Mouse (Mus musculus) A20 (cell line): Measurements from ENCODE around the gene Flywch2.

Source experiments
- DNase-seq: peaks from one replicate; pipeline ENCODE4 v3.0.0-alpha.2; 2011; ENCODE audit warnings: low read depth, low spot score

Flywch2 gene

DNA sequence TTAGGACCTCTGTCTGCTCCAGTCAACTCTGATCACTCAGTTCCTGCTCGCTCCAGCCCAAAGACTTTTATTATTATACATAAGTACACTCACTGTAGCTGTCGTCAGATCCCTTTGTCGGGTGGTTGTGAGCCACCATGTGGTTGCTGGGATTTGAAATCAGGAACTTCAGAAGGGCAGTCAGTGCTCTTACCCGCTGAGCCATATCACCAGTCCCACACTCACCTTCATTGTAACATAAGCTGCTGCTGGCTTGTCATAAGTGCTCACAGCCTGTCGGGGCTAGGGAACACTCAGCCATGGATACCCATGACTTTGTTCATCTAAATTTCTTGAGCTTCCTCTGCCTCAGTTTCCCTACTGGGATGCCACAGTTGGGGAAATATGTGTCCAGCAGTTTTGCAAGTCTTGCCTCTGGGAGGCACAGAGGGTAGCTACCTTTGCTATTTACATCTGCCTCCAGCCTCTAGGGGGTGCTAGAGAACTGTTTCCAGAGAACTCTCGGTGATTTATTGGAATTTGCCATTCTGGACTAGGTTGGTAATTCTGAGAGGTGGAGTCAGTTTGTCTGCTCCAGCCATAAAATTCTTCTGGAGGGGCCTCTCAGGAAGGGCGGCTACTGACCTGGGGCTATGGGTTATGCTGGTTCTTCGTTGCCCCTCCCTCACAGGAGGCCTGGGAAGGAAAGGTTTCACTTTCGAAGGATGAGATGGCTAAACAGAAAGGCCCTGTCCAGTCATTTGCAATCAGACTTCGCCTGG lies 37.1 kb downstream of the Flywch2 start:
- DNase-seq = peak; percentile 92

- DNase-seq = peak; percentile 92
These were observed 37.9 kb downstream of the Flywch2 start for GRCm38 (mm10) chr17:23748026-23748425.

- peak; percentile 30 for DNase-seq
These were observed 38.4 kb downstream of the Flywch2 start for GRCm38 (mm10) chr17:23747471-23747870.

- DNase-seq = peak; percentile 60
These were observed 39.1 kb downstream of the Flywch2 start for GRCm38 (mm10) chr17:23746767-23747166.

DNA sequence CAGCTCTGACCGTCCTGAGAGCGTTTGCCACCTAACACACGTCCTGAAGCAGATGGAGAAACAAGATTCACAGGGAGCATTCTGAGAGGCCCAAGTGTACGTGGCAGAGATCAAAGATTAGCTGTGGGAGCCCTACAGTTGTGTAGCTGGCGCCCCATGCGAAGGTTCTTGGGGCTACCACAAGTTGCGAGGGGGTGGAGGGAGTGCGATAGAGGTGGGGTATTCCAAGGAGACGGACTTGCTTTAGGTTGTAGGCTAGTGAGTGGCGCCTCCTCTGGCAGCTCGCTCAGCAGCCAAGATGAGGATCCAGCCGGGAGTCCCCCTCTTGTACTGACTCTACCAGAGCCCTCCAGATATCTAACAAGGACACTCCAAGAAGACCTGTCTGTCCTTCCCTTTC lies 39.6 kb downstream of the Flywch2 start:
- no peak for DNase-seq

DNA sequence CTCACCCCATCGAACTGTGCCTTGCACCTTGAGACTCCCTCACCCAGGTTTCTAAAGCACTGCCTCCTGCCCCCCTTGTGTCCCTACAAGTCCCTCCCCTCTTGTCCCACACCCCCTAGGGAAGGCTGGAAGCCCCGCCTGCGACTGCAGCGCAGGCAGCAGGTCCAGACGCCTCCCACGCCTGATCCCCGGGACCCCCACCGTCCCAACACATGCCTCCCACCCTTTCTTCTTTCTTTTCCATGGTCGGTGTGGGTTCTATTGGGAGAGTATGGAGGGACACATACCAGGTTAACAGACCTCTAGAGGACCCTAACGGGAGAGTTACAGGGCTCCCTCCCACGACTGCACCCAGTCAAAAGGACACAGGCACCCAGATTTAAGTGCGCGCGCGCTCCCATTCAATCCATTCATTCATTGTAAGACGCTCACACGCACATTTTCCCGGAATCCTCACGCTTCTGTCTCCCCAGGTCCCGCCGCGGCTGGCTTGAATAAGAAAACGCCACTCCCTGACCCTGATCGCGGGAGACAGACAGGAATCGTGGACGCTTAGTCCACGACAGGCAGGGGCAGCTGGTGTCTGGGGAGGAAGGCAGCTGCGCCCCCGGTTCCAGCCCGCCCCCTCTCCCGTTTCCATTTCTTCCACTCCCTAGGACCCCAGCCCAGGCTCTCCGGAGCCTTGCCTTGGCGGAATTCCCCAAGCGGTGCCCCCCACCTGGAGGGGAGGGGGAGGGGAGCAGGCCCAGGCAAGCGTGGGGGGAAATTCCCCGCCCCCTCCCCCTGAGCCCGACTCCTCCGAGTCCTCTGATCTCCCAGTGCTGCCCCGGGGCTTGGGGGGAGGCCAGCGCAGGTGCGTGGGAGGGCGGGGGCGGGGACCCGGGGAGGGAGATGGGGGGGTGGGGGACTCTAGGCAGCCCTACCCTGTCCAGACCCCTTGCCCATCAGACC lies 40.3 kb downstream of the Flywch2 start, which contains the start of gene Kremen2:
Kremen2 (minus strand) TSS at position 533 of the 951 bp plus-strand sequence.
- DNase-seq = peak; percentile 10

GRCm38 (mm10) chr17:23744651-23745050 lies 41.2 kb downstream of the Flywch2 start:
- no peak for DNase-seq

DNA sequence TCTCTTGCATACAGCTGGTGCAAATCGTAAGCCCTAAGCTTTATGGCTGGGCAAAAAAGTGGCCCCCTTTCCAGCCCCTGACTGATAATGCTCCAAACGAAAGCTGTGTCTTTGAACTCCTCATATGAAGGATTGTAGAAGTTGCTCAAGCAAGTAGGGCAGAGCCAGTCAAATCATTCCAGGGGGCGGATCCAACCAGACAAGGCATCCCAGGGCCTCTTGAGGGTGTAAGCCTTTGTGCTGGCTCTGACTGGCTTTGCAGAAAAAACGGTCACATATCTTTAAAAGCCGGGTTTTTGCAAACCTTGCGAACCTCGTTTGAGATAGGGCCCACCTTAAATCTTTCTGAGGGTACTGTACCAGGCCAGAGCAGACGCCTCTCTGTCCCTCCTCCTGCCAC lies 41.8 kb downstream of the Flywch2 start:
- no peak for DNase-seq

- no peak for DNase-seq
These were observed 42.9 kb downstream of the Flywch2 start for GRCm38 (mm10) chr17:23742941-23743340.

DNA sequence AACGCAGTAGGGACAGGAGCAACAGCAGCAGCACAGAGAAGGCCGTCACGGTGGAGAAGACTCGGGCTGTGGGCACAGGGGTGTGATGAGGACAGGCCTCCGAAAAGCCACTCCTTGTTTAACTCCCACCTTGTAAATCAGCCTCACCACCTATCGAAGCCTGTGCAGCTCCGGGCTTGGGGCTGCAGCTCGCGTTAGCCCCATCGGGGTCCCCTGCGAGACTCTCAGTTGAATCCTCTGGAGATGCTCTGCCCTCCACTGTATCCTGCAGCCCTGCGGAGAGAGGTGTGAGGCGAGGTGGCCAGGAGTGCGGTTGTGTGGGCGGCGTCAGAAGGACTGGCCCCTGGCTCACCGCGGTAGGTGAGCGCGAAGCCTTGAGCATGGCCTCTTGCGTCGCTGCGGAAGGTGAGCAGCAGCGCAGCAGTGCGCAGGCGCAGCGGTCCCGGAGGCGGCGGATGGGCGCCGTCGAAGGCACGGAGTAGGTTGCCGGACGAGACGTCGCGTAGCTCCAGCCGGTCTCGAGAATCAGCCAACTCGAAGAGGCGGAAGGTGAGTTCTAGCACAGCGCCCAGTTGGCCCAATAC lies 43.6 kb downstream of the Flywch2 start:
- no peak for DNase-seq

DNA sequence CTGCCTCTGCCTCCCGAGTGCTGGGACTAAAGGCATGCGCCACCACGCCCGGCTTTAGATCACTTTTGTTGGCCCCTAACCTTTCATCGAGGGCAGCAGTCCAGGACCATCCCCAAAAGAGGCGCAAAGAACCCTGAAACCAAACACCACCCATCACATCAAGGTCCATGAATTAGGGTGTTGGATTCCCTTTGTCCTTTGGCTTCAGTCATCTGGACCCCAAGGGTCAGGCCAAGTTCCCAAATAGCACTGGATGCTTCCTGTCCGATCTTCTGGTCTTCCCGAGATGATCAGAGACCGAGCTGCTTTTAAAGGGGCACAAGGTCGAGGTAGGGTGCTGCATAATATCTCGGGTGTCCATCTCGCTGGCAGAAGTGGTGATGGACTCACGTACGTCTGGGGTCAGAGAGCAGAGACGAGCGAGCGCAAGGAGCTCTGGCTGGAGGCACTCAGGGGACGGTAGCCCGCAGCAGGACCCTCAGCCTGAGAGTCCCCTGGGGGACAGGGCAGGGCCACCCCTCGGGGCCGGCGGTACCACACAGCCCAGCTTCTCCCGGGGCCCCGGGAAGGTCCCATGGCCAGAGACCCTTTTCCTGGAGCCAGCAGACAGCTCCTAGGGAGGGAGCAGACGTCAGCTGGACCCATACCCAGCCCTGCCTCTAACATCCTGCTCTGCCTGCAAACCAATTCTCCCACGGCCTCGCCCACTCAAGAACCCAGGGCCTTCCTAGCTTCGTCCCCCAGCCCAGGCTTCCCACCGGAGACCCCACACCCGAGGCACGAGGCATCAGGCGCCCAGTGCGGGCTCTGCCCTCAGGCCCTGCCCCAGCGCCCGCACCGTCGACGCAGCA lies 44.3 kb downstream of the Flywch2 start:
- DNase-seq = no peak

DNA sequence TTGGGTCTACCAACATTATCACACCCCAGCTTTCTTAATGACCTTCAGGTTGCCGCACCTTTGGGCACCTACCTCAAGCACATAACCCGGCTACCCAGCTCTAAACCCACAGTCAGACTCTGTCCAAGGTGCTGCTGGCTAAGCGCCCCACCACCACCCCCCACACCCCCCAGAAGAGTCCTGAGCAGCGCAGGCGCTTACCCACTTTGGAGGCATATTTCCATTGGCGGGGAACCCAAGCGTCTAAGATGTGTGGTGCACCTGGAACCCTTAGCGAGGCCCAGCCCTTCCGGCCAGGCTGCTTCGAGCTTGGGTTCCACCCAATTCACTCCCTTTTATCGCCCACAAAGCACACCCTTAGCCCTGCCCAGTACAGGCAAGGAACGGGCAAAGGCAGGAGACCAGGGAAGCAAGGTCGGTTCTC lies 45.3 kb downstream of the Flywch2 start, which contains the start of gene Paqr4:
Paqr4 (minus strand) TSS at position 270 of the 424 bp plus-strand sequence.
- no peak for DNase-seq

DNA sequence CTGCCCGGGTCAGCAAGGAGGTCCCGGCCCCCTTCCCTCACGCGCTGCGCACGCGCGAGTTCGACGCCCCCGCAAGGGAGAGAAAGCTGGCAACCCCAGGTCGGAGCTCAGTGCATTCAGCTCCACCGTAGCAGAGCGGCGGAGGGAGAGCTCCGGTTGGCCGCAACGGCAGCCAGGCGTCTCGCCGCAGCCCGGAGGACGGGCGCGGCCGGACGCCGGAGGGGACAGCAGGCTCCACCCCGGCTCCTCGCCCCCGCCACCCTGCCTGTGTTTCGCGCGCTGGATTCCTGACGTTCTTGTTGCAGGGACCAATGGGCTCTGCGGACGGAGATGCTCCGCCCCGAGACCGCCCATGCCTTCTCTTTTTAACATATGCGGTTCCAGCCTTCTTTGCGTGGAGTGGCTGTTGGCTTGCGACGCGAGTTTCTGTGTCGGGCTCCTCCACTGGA lies 45.7 kb downstream of the Flywch2 start:
- DNase-seq = peak; percentile 83

DNA sequence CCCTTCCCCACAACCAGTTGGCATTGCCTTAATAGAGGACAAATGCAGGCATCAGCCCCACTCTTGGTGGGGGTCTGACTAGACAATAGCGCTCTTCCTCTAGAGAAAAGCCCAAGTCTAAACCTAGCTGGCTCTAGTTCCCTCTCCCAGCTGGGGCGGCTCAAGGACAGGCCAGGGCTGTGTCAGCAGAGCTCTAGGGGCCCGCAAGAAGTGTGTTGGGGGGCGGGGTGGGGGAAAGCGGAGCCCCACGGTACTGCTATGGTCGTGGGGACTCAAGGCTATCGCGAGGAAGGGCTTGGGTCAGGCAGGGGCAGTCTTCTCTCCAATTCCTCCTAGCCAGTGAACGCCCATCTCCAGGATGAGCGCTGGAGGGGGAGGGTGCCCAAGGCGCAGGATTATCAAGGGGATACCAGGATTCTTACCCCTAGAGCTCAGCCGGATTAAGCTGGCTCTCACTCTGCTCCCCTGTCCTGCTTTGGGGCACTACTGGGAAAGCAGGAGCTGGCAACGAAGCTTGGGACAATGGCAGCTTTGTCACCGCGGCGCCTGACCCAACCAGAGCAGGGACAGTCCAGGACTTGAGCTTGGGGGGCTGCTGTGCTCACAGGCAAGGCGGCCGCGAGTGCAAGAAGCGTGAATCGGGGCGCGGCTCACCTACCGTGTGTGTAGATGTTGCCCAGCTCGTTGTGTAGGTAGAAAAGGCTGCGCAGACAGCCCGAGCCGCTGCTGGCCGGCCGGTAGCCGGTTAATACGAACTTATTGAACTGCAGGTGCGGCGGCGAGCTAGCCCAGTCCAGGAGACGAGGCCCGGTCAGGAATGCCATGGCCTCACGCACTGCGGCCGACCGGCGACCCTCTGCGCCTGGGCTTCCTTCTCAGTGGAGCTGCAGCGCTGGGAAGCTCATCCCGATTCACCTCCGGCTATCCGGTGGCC lies 46.4 kb downstream of the Flywch2 start:
- DNase-seq = peak; percentile 22

DNA sequence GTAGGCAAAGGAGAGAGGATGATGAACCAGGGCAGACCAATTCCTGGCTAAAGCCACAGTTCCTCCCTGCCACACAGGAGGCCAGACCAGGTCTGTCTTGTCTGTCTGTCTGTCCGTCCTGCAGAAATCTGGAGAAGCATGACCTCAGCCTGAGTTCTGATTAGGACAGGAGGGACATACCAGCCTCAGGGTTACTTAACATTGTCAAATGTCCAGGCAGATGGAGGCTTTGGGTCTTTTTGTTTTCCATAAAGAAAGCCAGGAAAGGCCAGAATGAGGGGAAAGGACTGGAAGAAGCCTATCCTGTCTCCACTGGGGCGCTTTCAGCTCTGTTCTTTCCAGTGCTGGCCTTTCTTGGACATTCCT lies 47.1 kb downstream of the Flywch2 start:
- DNase-seq = no peak

GRCm38 (mm10) chr17:23737493-23738445 lies 48.1 kb downstream of the Flywch2 start:
- DNase-seq = peak; percentile 24

DNA sequence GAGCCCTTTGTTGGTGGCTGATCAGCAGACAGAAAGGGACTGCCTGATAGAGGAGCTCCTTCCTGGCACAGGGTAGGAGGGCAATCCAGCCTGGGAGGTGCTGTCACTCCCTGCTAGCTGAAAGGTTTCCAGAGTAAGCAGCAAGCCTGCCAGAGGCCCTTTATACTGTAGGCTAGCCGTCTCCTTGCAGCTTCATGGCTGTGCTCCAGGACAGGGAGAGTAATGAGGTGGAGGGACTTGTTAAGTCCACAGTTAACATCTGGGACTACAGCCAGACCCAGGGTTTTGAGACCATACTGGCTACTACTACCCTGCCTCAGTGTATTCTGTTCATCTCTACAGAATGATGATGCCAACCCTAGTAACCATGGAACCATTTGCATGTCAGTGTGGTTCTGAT lies 51.5 kb downstream of the Flywch2 start:
- DNase-seq = no peak

- no peak for DNase-seq
These were observed 55.4 kb downstream of the Flywch2 start for GRCm38 (mm10) chr17:23730441-23730840.
